In genomic region chr12:86594647-86595046, GRCm38 (mm10) we compare ENCODE assay signal across 28 mouse cellular contexts.
"Had no signal": no experiment of that assay in that cellular context is flagged by ENCODE, and none has a peak within 500 bp of the region (broad histone marks: within the 10 kb centered on the region; RNA-seq: fewer than 3 reads in every experiment).

No protein-coding gene starts in this region.

- DNase-seq: left cerebral cortex, postnatal 4 days; liver; liver, embryonic 13.5 days; liver, postnatal 0 days; lung, adult 18-20 months; lung, adult 2 months; lung, embryonic 14.5 days; lung, postnatal 10 days; lung, postnatal 14 days; lung, postnatal 36 days; lung, postnatal 4 days; midbrain, embryonic 14.5 days had no signal

- H3K9me3 ChIP-seq: limb, embryonic 10.5 days; limb, embryonic 12.5 days; limb, embryonic 13.5 days; limb, embryonic 15.5 days; liver, embryonic 12.5 days; liver, embryonic 13.5 days; liver, embryonic 15.5 days; lung, embryonic 15.5 days; midbrain, embryonic 10.5 days; midbrain, embryonic 12.5 days; midbrain, embryonic 13.5 days; midbrain, embryonic 15.5 days; neural tube, embryonic 12.5 days had no signal

- ATAC-seq: liver, embryonic 12.5 days; liver, postnatal 0 days; lung, postnatal 0 days; midbrain, embryonic 13.5 days; midbrain, embryonic 15.5 days; midbrain, embryonic 16.5 days had no signal

- H3K27me3 ChIP-seq: limb, embryonic 12.5 days; limb, embryonic 15.5 days; liver, embryonic 12.5 days; liver, embryonic 13.5 days; liver, embryonic 15.5 days; lung, embryonic 15.5 days; midbrain, embryonic 12.5 days; midbrain, embryonic 13.5 days; midbrain, embryonic 15.5 days; neural tube, embryonic 12.5 days had no signal

- H3K36me3 ChIP-seq: limb, embryonic 10.5 days; limb, embryonic 12.5 days; limb, embryonic 13.5 days; limb, embryonic 15.5 days; liver, embryonic 12.5 days; liver, embryonic 13.5 days; liver, embryonic 15.5 days; lung, embryonic 15.5 days; midbrain, embryonic 10.5 days; midbrain, embryonic 12.5 days; midbrain, embryonic 13.5 days; midbrain, embryonic 15.5 days; neural tube, embryonic 12.5 days had no signal

- H3K4me3 ChIP-seq: left cerebral cortex, adult 2 months; limb, embryonic 10.5 days; limb, embryonic 12.5 days; limb, embryonic 13.5 days; limb, embryonic 15.5 days; liver, embryonic 12.5 days; liver, embryonic 13.5 days; liver, embryonic 15.5 days; lung, embryonic 15.5 days; midbrain, embryonic 10.5 days; midbrain, embryonic 12.5 days; midbrain, embryonic 13.5 days; midbrain, embryonic 15.5 days; myocyte; neural tube, embryonic 12.5 days had no signal

- H3K4me1 ChIP-seq: limb, embryonic 10.5 days; limb, embryonic 12.5 days; limb, embryonic 13.5 days; limb, embryonic 15.5 days; liver, embryonic 12.5 days; liver, embryonic 13.5 days; liver, embryonic 15.5 days; lung, embryonic 15.5 days; midbrain, embryonic 10.5 days; midbrain, embryonic 12.5 days; midbrain, embryonic 13.5 days; midbrain, embryonic 15.5 days; neural tube, embryonic 12.5 days had no signal
